Mouse (Mus musculus): ENCODE measurements around the gene Itga3. TPM values are rescaled to one million over a fixed set of nuclear protein-coding genes. Genes with fewer than 3 reads are reported as not detected.

Itga3 gene
- total and polyA plus RNA-seq, 3 experiments = 5.8 to 53.0 (median 9.0) TPM

DNA sequence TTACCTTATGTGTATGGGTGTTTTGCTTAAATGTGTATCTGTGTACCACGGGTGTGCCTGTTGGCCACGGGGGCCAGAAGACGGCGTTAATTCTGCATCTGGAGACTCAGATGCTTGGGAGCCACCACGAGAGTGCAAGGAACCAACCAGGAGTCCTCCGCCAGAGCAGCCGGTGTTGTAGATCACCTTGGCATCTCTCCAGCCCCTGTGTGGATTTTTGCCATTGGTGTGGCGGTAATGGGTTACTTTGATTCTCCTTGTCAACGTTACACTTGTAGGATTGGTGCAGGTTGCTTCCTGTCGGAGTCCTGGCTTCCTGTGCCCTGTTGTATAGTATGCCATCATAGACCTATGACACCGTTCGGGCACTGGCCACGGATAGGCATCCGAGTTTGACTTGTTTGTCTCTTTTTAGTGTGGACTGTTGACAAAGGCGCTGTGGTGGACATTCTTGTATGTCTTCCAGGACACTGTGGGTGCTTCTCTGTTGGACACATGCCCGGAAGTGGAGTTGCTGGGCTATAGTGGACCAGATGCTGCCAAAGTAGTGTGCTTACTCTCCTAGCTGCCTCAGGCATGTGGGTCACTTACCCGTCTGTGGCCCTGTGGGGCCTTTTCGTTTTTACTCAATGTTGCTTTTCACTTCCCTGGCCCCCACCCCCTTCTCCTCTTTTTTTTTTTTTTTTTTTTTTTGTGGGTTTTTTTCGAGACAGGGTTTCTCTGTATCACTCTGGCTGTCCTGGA is 25.7 kb upstream of the Itga3 start (continued):
- peak; percentile 93 for TF ChIP-seq TCF12 (IDR thresholded peaks at IDR 0.05; ENCODE audit: low read depth, low read length)
- no peak for TF ChIP-seq E2F4 (IDR thresholded peaks at IDR 0.05; ENCODE audit: insufficient replicate concordance, low read depth, low read length)
- 0 out of 2 replicates have a peak, but pooled peaks have one; percentile 38 for TF ChIP-seq SIN3A (IDR thresholded peaks at IDR 0.05; ENCODE audit: low read length)
- peak; percentile 99 for TF ChIP-seq IRF4 (IDR thresholded peaks at IDR 0.05; ENCODE audit: low read depth, low read length)
- no peak for TF ChIP-seq GABPA (IDR thresholded peaks at IDR 0.05; ENCODE audit: insufficient replicate concordance, low read depth, low read length)
- TF ChIP-seq RAD21 (IDR thresholded peaks at IDR 0.05; ENCODE audit: low read depth, low read length) = no peak
- peak; percentile 99 for TF ChIP-seq MAZ (IDR thresholded peaks at IDR 0.05; ENCODE audit: low read depth, low read length)
- TF ChIP-seq ZC3H11A (IDR thresholded peaks at IDR 0.05; ENCODE audit: low read depth, low read length) = no peak
- TF ChIP-seq PAX5 (IDR thresholded peaks at IDR 0.05; ENCODE audit: low read length) = no peak
- TF ChIP-seq BHLHE40 (IDR thresholded peaks at IDR 0.05; ENCODE audit: low read depth, low read length) = peak; percentile 87
- TF ChIP-seq EP300 (IDR thresholded peaks at IDR 0.05; ENCODE audit: low read length) = peak; percentile 94
- TF ChIP-seq ZKSCAN1 (IDR thresholded peaks at IDR 0.05; ENCODE audit: borderline replicate concordance, low read depth, low read length) = no peak; the same call in 1 of the 2 replicates
- TF ChIP-seq USF1 (IDR thresholded peaks at IDR 0.05; ENCODE audit: low read depth, low read length) = no peak
- TF ChIP-seq NELFE (IDR thresholded peaks at IDR 0.05; ENCODE audit: low read depth, low read length) = no peak
- TF ChIP-seq SMC3 (IDR thresholded peaks at IDR 0.05; ENCODE audit: low read depth, low read length) = 0 out of 2 replicates have a peak, but pooled peaks have one; percentile 4
- peak; percentile 90 for TF ChIP-seq CHD2 (IDR thresholded peaks at IDR 0.05; ENCODE audit: low read length)
- peak; percentile 71 for TF ChIP-seq ELF1 (IDR thresholded peaks at IDR 0.05; ENCODE audit: low read depth, low read length)
- TF ChIP-seq MEF2A (IDR thresholded peaks at IDR 0.05; ENCODE audit: borderline replicate concordance, low read depth, low read length) = peak; percentile 89
- TF ChIP-seq MAFK (IDR thresholded peaks at IDR 0.05; ENCODE audit: insufficient replicate concordance, low read length) = no peak
- TF ChIP-seq HCFC1 (IDR thresholded peaks at IDR 0.05; ENCODE audit: low read depth, low read length) = peak; percentile 37; the same call in 1 of the 2 replicates
- peak; percentile 80 for TF ChIP-seq JUN (IDR thresholded peaks at IDR 0.05; ENCODE audit: insufficient read depth, low read depth, low read length)
- TF ChIP-seq UBTF (IDR thresholded peaks at IDR 0.05; ENCODE audit: low read depth, low read length) = 0 out of 2 replicates have a peak, but pooled peaks have one; percentile 38

- H3K9ac ChIP-seq (ENCODE audit: insufficient read depth, low read depth) = peak overlapping the region; percentile 10; the same call in 1 of the 2 replicates
- H3K4me1 ChIP-seq (ENCODE audit: control insufficient read depth in 1 of 2, insufficient read depth in 2 of 2) = peaks cover 56 to 93% of the 10 kb centered on the region in 2 experiments
- DNase-seq (ENCODE audit: extremely low read depth) = no peak
- H3K36me3 ChIP-seq (replicated peaks in 1 of 2; ENCODE audit: control insufficient read depth in 1 of 2, insufficient read depth in 1 of 2, low read length in 1 of 2) = no peaks in the 10 kb centered on the region
- H3K27ac ChIP-seq (ENCODE audit: insufficient read depth, low read depth) = peak overlapping the region; percentile 91
- H3K9me3 ChIP-seq (replicated peaks; ENCODE audit: low read length) = peaks cover 6% of the 10 kb centered on the region
- no peaks in the 10 kb centered on the region for H3K27me3 ChIP-seq (replicated peaks)
- H3K4me3 ChIP-seq (replicated peaks in 1 of 3; ENCODE audit: low read depth in 2 of 3, low read length in 2 of 3, poor library complexity in 1 of 3) = no peak overlapping the region
- no peak overlapping the region; the same call in 1 of the 2 replicates for H3K4me2 ChIP-seq (ENCODE audit: insufficient read depth, low read depth, poor library complexity, severe bottlenecking)
- H3K79me2 ChIP-seq (replicated peaks; ENCODE audit: control insufficient read depth, extremely low read depth, insufficient read depth, poor library complexity, severe bottlenecking) = no peaks in the 10 kb centered on the region
- in situ Hi-C loops (cut with MboI; ENCODE audit: low pct_ligation_motif_present, low pct_unique_long_range_greater_than_20kb, low sequenced_read_pairs) (no loop called here), dilution Hi-C loops (cut with MboI; ENCODE audit: extremely low pct_ligation_motif_present, extremely low pct_unique_long_range_greater_than_20kb, low sequenced_read_pairs) (no loop called here)
- TF ChIP-seq HCFC1 (IDR thresholded peaks at IDR 0.05; ENCODE audit: low read depth, low read length) (no peak), CHD1 (IDR thresholded peaks at IDR 0.05; ENCODE audit: low read depth, low read length) (no peak; the same call in 1 of the 2 replicates), POLR2AphosphoS2 (IDR thresholded peaks at IDR 0.05; ENCODE audit: low read depth, low read length) (no peak), SMC3 (IDR thresholded peaks at IDR 0.05; ENCODE audit: low read depth, low read length) (no peak), SIN3A (IDR thresholded peaks at IDR 0.05; ENCODE audit: low read length) (no peak), RAD21 (IDR thresholded peaks at IDR 0.05; ENCODE audit: low read depth, low read length) (no peak), NRF1 (IDR thresholded peaks at IDR 0.05; ENCODE audit: low read depth, low read length) (no peak), POLR2A (IDR thresholded peaks at IDR 0.05; ENCODE audit: low read depth, low read length) (no peak), ZKSCAN1 (IDR thresholded peaks at IDR 0.05; ENCODE audit: borderline replicate concordance, low read depth, low read length) (no peak), GABPA (IDR thresholded peaks at IDR 0.05; ENCODE audit: insufficient replicate concordance, low read depth, low read length) (no peak), CTCF (conservative IDR thresholded peaks at IDR 0.05 in 1 of 2, IDR thresholded peaks at IDR 0.05 in 1 of 2; ENCODE audit: low read depth in 2 of 2, low read length in 2 of 2) (no peak), ELF1 (IDR thresholded peaks at IDR 0.05; ENCODE audit: low read depth, low read length) (peak; percentile 55), TBP (conservative IDR thresholded peaks at IDR 0.05; ENCODE audit: low read depth, low read length) (no peak), NELFE (IDR thresholded peaks at IDR 0.05; ENCODE audit: low read depth, low read length) (no peak), MXI1 (IDR thresholded peaks at IDR 0.05; ENCODE audit: low read depth, low read length) (no peak), MAZ (IDR thresholded peaks at IDR 0.05; ENCODE audit: low read depth, low read length) (no peak), PAX5 (IDR thresholded peaks at IDR 0.05; ENCODE audit: low read length) (no peak), USF2 (conservative IDR thresholded peaks at IDR 0.05; ENCODE audit: low read depth, low read length) (no peak), MAFK (IDR thresholded peaks at IDR 0.05; ENCODE audit: insufficient replicate concordance, low read length) (no peak), MYC (IDR thresholded peaks at IDR 0.05; ENCODE audit: low read depth, low read length) (0 out of 2 replicates have a peak, but pooled peaks have one; percentile 38), TCF12 (IDR thresholded peaks at IDR 0.05; ENCODE audit: low read depth, low read length) (peak; percentile 13; the same call in 1 of the 2 replicates), MEF2A (IDR thresholded peaks at IDR 0.05; ENCODE audit: borderline replicate concordance, low read depth, low read length) (no peak)
Observed at GRCm38 (mm10) chr11:95101071-95101788, 24.6 kb upstream of the Itga3 start.

Measured in CH12.LX (cell line).